Comparison of ENCODE assay signal across 21 mouse cellular contexts in genomic region chr8:89202484-89203096, GRCm38 (mm10).
A peak's percentile ranks its signal among the peaks of the same experiment; 100 is the strongest.
DNase-seq lines count a peak whose midpoint lies in the region; ATAC-seq lines count a peak whose summit lies in the region.
"Had no signal": no experiment of that assay in that cellular context is flagged by ENCODE, and none has a peak within 500 bp of the region (broad histone marks: within the 10 kb centered on the region; RNA-seq: fewer than 3 reads in every experiment).

No protein-coding gene starts in this region.

- no peaks in the 10 kb centered on the region for H3K4me1 ChIP-seq in forebrain, embryonic 14.5 days (ENCODE audit: control insufficient read depth, insufficient read depth, low read length)
- peaks cover 9% of the 10 kb centered on the region for H3K4me1 ChIP-seq in forebrain, embryonic 10.5 days
- no peaks in the 10 kb centered on the region for H3K4me1 ChIP-seq in midbrain, embryonic 14.5 days (ENCODE audit: control insufficient read depth, insufficient read depth, low read length)
- no peaks in the 10 kb centered on the region for H3K4me1 ChIP-seq in midbrain, embryonic 10.5 days
- peaks cover 9% of the 10 kb centered on the region for H3K4me1 ChIP-seq in hindbrain, embryonic 13.5 days (replicated peaks)
- peaks cover 4% of the 10 kb centered on the region; the same call in 1 of the 2 replicates for H3K4me1 ChIP-seq in neural tube, embryonic 14.5 days (ENCODE audit: control insufficient read depth, insufficient read depth, low read length)
- H3K4me1 ChIP-seq: embryonic facial prominence, embryonic 12.5 days; limb, embryonic 10.5 days had no signal

- WGBS in forebrain, embryonic 14.5 days = 36% methylated on average over 5 of the region's 5 CpGs
- 85% methylated on average over 5 of the region's 5 CpGs for WGBS in forebrain, embryonic 10.5 days
- 43% methylated on average over 5 of the region's 5 CpGs for WGBS in midbrain, embryonic 14.5 days
- WGBS in midbrain, embryonic 10.5 days = 82% methylated on average over 5 of the region's 5 CpGs
- 49% methylated on average over 5 of the region's 5 CpGs for WGBS in hindbrain, embryonic 13.5 days
- WGBS in neural tube, embryonic 14.5 days = 29% methylated on average over 5 of the region's 5 CpGs

- H3K4me3 ChIP-seq in forebrain, embryonic 14.5 days (ENCODE audit: low read depth, low read length) = no peak overlapping the region
- no peak overlapping the region for H3K4me3 ChIP-seq in forebrain, embryonic 10.5 days
- no peak overlapping the region for H3K4me3 ChIP-seq in midbrain, embryonic 14.5 days (replicated peaks; ENCODE audit: low read depth, low read length)
- no peak overlapping the region for H3K4me3 ChIP-seq in midbrain, embryonic 10.5 days
- no peak overlapping the region for H3K4me3 ChIP-seq in hindbrain, embryonic 13.5 days
- no peak overlapping the region for H3K4me3 ChIP-seq in neural tube, embryonic 14.5 days (ENCODE audit: low read depth, low read length)
- H3K4me3 ChIP-seq: embryonic facial prominence, embryonic 12.5 days; gastrocnemius, adult 2 months; limb, embryonic 10.5 days had no signal

- no peak overlapping the region for H3K27ac ChIP-seq in forebrain, embryonic 14.5 days (ENCODE audit: low read depth, low read length)
- no peak overlapping the region for H3K27ac ChIP-seq in forebrain, embryonic 10.5 days
- no peak overlapping the region for H3K27ac ChIP-seq in midbrain, embryonic 14.5 days (replicated peaks; ENCODE audit: low read depth, low read length)
- no peak overlapping the region for H3K27ac ChIP-seq in midbrain, embryonic 10.5 days (replicated peaks)
- H3K27ac ChIP-seq in hindbrain, embryonic 13.5 days = peak overlapping the region; percentile 35
- H3K27ac ChIP-seq in neural tube, embryonic 14.5 days (ENCODE audit: low read depth, low read length) = no peak overlapping the region
- H3K27ac ChIP-seq: embryonic facial prominence, embryonic 12.5 days; gastrocnemius, adult 2 months; limb, embryonic 10.5 days; stomach, postnatal 0 days had no signal

- H3K9me3 ChIP-seq in forebrain, embryonic 14.5 days (replicated peaks; ENCODE audit: control insufficient read depth, low read length) = no peaks in the 10 kb centered on the region
- H3K9me3 ChIP-seq in forebrain, embryonic 10.5 days = no peaks in the 10 kb centered on the region
- H3K9me3 ChIP-seq in midbrain, embryonic 14.5 days (ENCODE audit: control insufficient read depth, low read length) = no peaks in the 10 kb centered on the region
- H3K9me3 ChIP-seq in midbrain, embryonic 10.5 days (replicated peaks) = no peaks in the 10 kb centered on the region
- H3K9me3 ChIP-seq in hindbrain, embryonic 13.5 days = no peaks in the 10 kb centered on the region
- H3K9me3 ChIP-seq in neural tube, embryonic 14.5 days (ENCODE audit: control insufficient read depth, low read length) = no peaks in the 10 kb centered on the region
- H3K9me3 ChIP-seq: embryonic facial prominence, embryonic 12.5 days; limb, embryonic 10.5 days had no signal

- no peak overlapping the region for H3K9ac ChIP-seq in forebrain, embryonic 14.5 days (ENCODE audit: low read length)
- no peak overlapping the region for H3K9ac ChIP-seq in midbrain, embryonic 14.5 days (replicated peaks; ENCODE audit: low read length)
- H3K9ac ChIP-seq in hindbrain, embryonic 13.5 days = no peak overlapping the region
- H3K9ac ChIP-seq in neural tube, embryonic 14.5 days (replicated peaks; ENCODE audit: low read depth, low read length) = no peak overlapping the region
- H3K9ac ChIP-seq: embryonic facial prominence, embryonic 12.5 days had no signal

- H3K27me3 ChIP-seq in forebrain, embryonic 14.5 days (replicated peaks; ENCODE audit: control insufficient read depth, insufficient read depth, low read length) = no peaks in the 10 kb centered on the region
- H3K27me3 ChIP-seq in forebrain, embryonic 10.5 days (ENCODE audit: poor library complexity, severe bottlenecking) = no peaks in the 10 kb centered on the region
- no peaks in the 10 kb centered on the region for H3K27me3 ChIP-seq in midbrain, embryonic 14.5 days (ENCODE audit: control insufficient read depth, insufficient read depth, low read length)
- no peaks in the 10 kb centered on the region for H3K27me3 ChIP-seq in midbrain, embryonic 10.5 days (ENCODE audit: low read depth, poor library complexity, severe bottlenecking)
- H3K27me3 ChIP-seq in hindbrain, embryonic 13.5 days = 0 out of 2 replicates have a peak, but pooled peaks cover 3% of the 10 kb centered on the region
- no peaks in the 10 kb centered on the region for H3K27me3 ChIP-seq in neural tube, embryonic 14.5 days (ENCODE audit: control insufficient read depth, insufficient read depth, low read length)
- H3K27me3 ChIP-seq: CH12.LX; embryonic facial prominence, embryonic 12.5 days had no signal

- no peak overlapping the region for H3K4me2 ChIP-seq in forebrain, embryonic 14.5 days (ENCODE audit: low read length)
- no peak overlapping the region for H3K4me2 ChIP-seq in midbrain, embryonic 14.5 days (ENCODE audit: low read length)
- H3K4me2 ChIP-seq in hindbrain, embryonic 13.5 days = no peak overlapping the region
- no peak overlapping the region for H3K4me2 ChIP-seq in neural tube, embryonic 14.5 days (ENCODE audit: low read depth, low read length)
- H3K4me2 ChIP-seq: embryonic facial prominence, embryonic 12.5 days had no signal

- H3K36me3 ChIP-seq in forebrain, embryonic 14.5 days (ENCODE audit: control insufficient read depth, insufficient read depth, low read length) = no peaks in the 10 kb centered on the region
- no peaks in the 10 kb centered on the region for H3K36me3 ChIP-seq in forebrain, embryonic 10.5 days (replicated peaks)
- no peaks in the 10 kb centered on the region for H3K36me3 ChIP-seq in midbrain, embryonic 14.5 days (ENCODE audit: control insufficient read depth, insufficient read depth, low read length)
- H3K36me3 ChIP-seq in midbrain, embryonic 10.5 days = no peaks in the 10 kb centered on the region
- H3K36me3 ChIP-seq in hindbrain, embryonic 13.5 days = no peaks in the 10 kb centered on the region
- no peaks in the 10 kb centered on the region for H3K36me3 ChIP-seq in neural tube, embryonic 14.5 days (ENCODE audit: control insufficient read depth, insufficient read depth, low read length)
- H3K36me3 ChIP-seq: embryonic facial prominence, embryonic 12.5 days; G1E; limb, embryonic 10.5 days had no signal

- ATAC-seq in forebrain, embryonic 14.5 days = peak; percentile 40; the same call in 1 of the 2 replicates
- ATAC-seq in midbrain, embryonic 14.5 days (ENCODE audit: low FRiP score, low TSS enrichment) = no peak
- ATAC-seq in hindbrain, embryonic 13.5 days (ENCODE audit: low FRiP score) = peak; percentile 65; the same call in 1 of the 2 replicates
- peak; percentile 34; the same call in 1 of the 2 replicates for ATAC-seq in neural tube, embryonic 14.5 days (ENCODE audit: low read depth)

- peak; percentile 40 for DNase-seq in forebrain, embryonic 14.5 days (ENCODE audit: low spot score)
- DNase-seq in forebrain, embryonic 10.5 days (ENCODE audit: extremely low spot score, low spot score) = no peak
- DNase-seq in midbrain, embryonic 14.5 days = peak; percentile 42
- DNase-seq in midbrain, embryonic 10.5 days (ENCODE audit: low spot score) = no peak
- no peak for DNase-seq in urinary bladder, adult 2 months (ENCODE audit: low spot score)
- no peak for DNase-seq in thymus, postnatal 14 days
- DNase-seq: adrenal gland, adult 2 months; B cell, adult 2 months; cerebellum, adult 18-20 months; cerebellum, postnatal 25 days; gastrocnemius, adult 2 months; kidney, adult 2 months; kidney, postnatal 10 days; liver had no signal

Comparison
In these comparisons a context has a peak if more than half of its experiments do, and no peak if none do; other contexts are left out.
1. DNase-seq: peak in forebrain, embryonic 14.5 days (single experiment) and midbrain, embryonic 14.5 days (single experiment); none in forebrain, embryonic 10.5 days (single experiment), midbrain, embryonic 10.5 days (single experiment), urinary bladder, adult 2 months (single experiment) and thymus, postnatal 14 days (single experiment).